Mouse (Mus musculus) forebrain, embryonic 11.5 days (tissue): ENCODE measurements around the gene Pla1a. TPM values are rescaled to one million over a fixed set of nuclear protein-coding genes. Genes with fewer than 3 reads are reported as not detected.

Experiments
- ATAC-seq: fragments of 200-750 bp; cut with Nextera tagmentation; replicated peaks from 2 replicates; pipeline ENCODE4 v1.8.0; 2017; ENCODE audit warnings: moderate TSS enrichment; ENCODE audit not compliant: low FRiP score
- DNase-seq: peaks from one replicate; pipeline ENCODE4 v3.0.0-alpha.2; 2017; ENCODE audit warnings: low spot score
- H3K27ac ChIP-seq: fragments of 300-500 bp; sonication (generic); 2 replicates; pipeline ENCODE4 v1.5.1; 2014; ENCODE audit warnings: low read depth, low read length
- H3K27me3 ChIP-seq: fragments of 300-500 bp; sonication (generic); 2 replicates; pipeline ENCODE4 v1.6.1; 2014; ENCODE audit warnings: mild to moderate bottlenecking, low read length, mixed read lengths; ENCODE audit not compliant: control insufficient read depth, insufficient read depth
- H3K36me3 ChIP-seq: fragments of 300-500 bp; sonication (generic); 2 replicates; pipeline ENCODE4 v1.6.1; 2014; ENCODE audit warnings: mild to moderate bottlenecking, low read length, moderate library complexity, mixed read lengths; ENCODE audit not compliant: control insufficient read depth, insufficient read depth
- H3K4me1 ChIP-seq: fragments of 300-500 bp; sonication (generic); replicated peaks from 2 replicates; pipeline ENCODE4 v1.6.1; 2014; ENCODE audit warnings: low read length, mixed read lengths; ENCODE audit not compliant: control insufficient read depth, insufficient read depth
- H3K4me2 ChIP-seq: fragments of 300-500 bp; sonication (generic); 2 replicates; pipeline ENCODE4 v1.6.1; 2014; ENCODE audit warnings: low read depth, mild to moderate bottlenecking, low read length, moderate library complexity, mixed read lengths; ENCODE audit not compliant: severe bottlenecking
- H3K4me3 ChIP-seq: fragments of 300-500 bp; sonication (generic); 2 replicates; pipeline ENCODE4 v1.5.1; 2014; ENCODE audit warnings: low read depth, low read length
- H3K9ac ChIP-seq: fragments of 300-500 bp; sonication (generic); 2 replicates; pipeline ENCODE4 v1.6.1; 2014; ENCODE audit warnings: low read length
- H3K9me3 ChIP-seq: fragments of 300-500 bp; sonication (generic); 2 replicates; pipeline ENCODE4 v1.6.1; 2016; ENCODE audit warnings: low read length, mixed read lengths; ENCODE audit not compliant: control insufficient read depth
- WGBS: fragments of 180-500 bp; shearing (Covaris S2); extraction: QIAGEN DNeasy Blood & Tissue Kit; methylation state at CpG from one replicate; pipeline ENCODE4 v1.1.7; 2014; 5-methylcytosine and 5-hydroxymethylcytosine counted together
- polyA plus RNA-seq: library from polyadenylated mRNA; unstranded; fragments of >200 nt; fragmentation: Nextera tagmentation; extraction: Ambion mirVana; gene quantifications from 2 replicates; pipeline ENCODE4 v1.2.1, GENCODE M21; 2014

The Pla1a gene
- polyA plus RNA-seq, 1 experiment from 2014 or later: 0.15 TPM

- Histone ChIP-seq H3K36me3 (no peaks in the 10 kb centered on the region), H3K9ac (no peak overlapping the region), H3K4me2 (no peak overlapping the region), H3K9me3 (no peaks in the 10 kb centered on the region), H3K4me3 (no peak overlapping the region), H3K27me3 (no peaks in the 10 kb centered on the region), H3K4me1 (0 out of 2 replicates have a peak, but pooled peaks cover 2% of the 10 kb centered on the region), H3K27ac (no peak overlapping the region)
- ATAC-seq (no peak), DNase-seq (no peak)
- 71% methylated on average over 3 of the region's 3 CpGs for WGBS
Observed at GRCm38 (mm10) chr16:38379493-38379892, 53.5 kb downstream of the Pla1a start.

GRCm38 (mm10) chr16:38379088-38379487 is 53.9 kb downstream of the Pla1a start:
- no peak for DNase-seq
- no peak overlapping the region for H3K4me3 ChIP-seq
- H3K9ac ChIP-seq: no peak overlapping the region
- no peaks in the 10 kb centered on the region for H3K9me3 ChIP-seq
- no peaks in the 10 kb centered on the region for H3K27me3 ChIP-seq
- 0 out of 2 replicates have a peak, but pooled peaks cover 2% of the 10 kb centered on the region for H3K4me1 ChIP-seq
- WGBS: 61% methylated on average over 6 of the region's 6 CpGs
- no peaks in the 10 kb centered on the region for H3K36me3 ChIP-seq
- ATAC-seq: no peak
- H3K4me2 ChIP-seq: no peak overlapping the region
- no peak overlapping the region for H3K27ac ChIP-seq

GRCm38 (mm10) chr16:38378591-38378990 is 54.4 kb downstream of the Pla1a start:
- ATAC-seq: no peak
- no peaks in the 10 kb centered on the region for H3K27me3 ChIP-seq
- H3K27ac ChIP-seq: no peak overlapping the region
- no peak for DNase-seq
- no peak overlapping the region for H3K9ac ChIP-seq
- H3K4me3 ChIP-seq: no peak overlapping the region
- H3K4me1 ChIP-seq: 0 out of 2 replicates have a peak, but pooled peaks cover 2% of the 10 kb centered on the region
- 79% methylated on average over 6 of the region's 6 CpGs for WGBS
- no peaks in the 10 kb centered on the region for H3K9me3 ChIP-seq
- no peak overlapping the region for H3K4me2 ChIP-seq
- no peaks in the 10 kb centered on the region for H3K36me3 ChIP-seq

- no peaks in the 10 kb centered on the region for H3K9me3 ChIP-seq
- H3K9ac ChIP-seq: no peak overlapping the region
- H3K4me2 ChIP-seq: no peak overlapping the region
- H3K27me3 ChIP-seq: no peaks in the 10 kb centered on the region
- DNase-seq (no peak), ATAC-seq (no peak)
- WGBS: 85% methylated on average over 6 of the region's 6 CpGs
- H3K4me3 ChIP-seq: no peak overlapping the region
- no peaks in the 10 kb centered on the region for H3K36me3 ChIP-seq
- 0 out of 2 replicates have a peak, but pooled peaks cover 2% of the 10 kb centered on the region for H3K4me1 ChIP-seq
- no peak overlapping the region for H3K27ac ChIP-seq
Observed at GRCm38 (mm10) chr16:38377546-38377945, 55.4 kb downstream of the Pla1a start.

GRCm38 (mm10) chr16:38376841-38377249 is 56.1 kb downstream of the Pla1a start:
- 0 out of 2 replicates have a peak, but pooled peaks cover 2% of the 10 kb centered on the region for H3K4me1 ChIP-seq
- peak overlapping the region; percentile 51 for H3K9ac ChIP-seq
- H3K36me3 ChIP-seq: no peaks in the 10 kb centered on the region
- no peak overlapping the region for H3K27ac ChIP-seq
- peak; percentile 42; the same call in 1 of the 2 replicates for ATAC-seq
- DNase-seq: no peak
- H3K4me3 ChIP-seq: peak overlapping the region; percentile 14; the same call in 1 of the 2 replicates
- WGBS: 56% methylated on average over 8 of the region's 8 CpGs
- H3K27me3 ChIP-seq: no peaks in the 10 kb centered on the region
- H3K9me3 ChIP-seq: no peaks in the 10 kb centered on the region
- H3K4me2 ChIP-seq: peak overlapping the region; percentile 45; the same call in 1 of the 2 replicates

- 37% methylated on average over 13 of the region's 17 CpGs for WGBS
- Histone ChIP-seq H3K9ac (peak overlapping the region; percentile 51), H3K27ac (no peak overlapping the region), H3K4me2 (peak overlapping the region; percentile 45), H3K9me3 (no peaks in the 10 kb centered on the region), H3K4me3 (peak overlapping the region; percentile 14; the same call in 1 of the 2 replicates), H3K4me1 (0 out of 2 replicates have a peak, but pooled peaks cover 2% of the 10 kb centered on the region), H3K36me3 (no peaks in the 10 kb centered on the region), H3K27me3 (no peaks in the 10 kb centered on the region)
- ATAC-seq: peak; percentile 88
- peak; percentile 75 for DNase-seq
Observed at GRCm38 (mm10) chr16:38376163-38376840, 56.6 kb downstream of the Pla1a start.

GRCm38 (mm10) chr16:38375182-38375581 is 57.8 kb downstream of the Pla1a start:
- H3K4me2 ChIP-seq: no peak overlapping the region
- no peak overlapping the region for H3K27ac ChIP-seq
- no peaks in the 10 kb centered on the region for H3K36me3 ChIP-seq
- H3K9ac ChIP-seq: no peak overlapping the region
- H3K4me1 ChIP-seq: 0 out of 2 replicates have a peak, but pooled peaks cover 2% of the 10 kb centered on the region
- WGBS: 80% methylated on average over 7 of the region's 7 CpGs
- ATAC-seq: no peak
- no peaks in the 10 kb centered on the region for H3K27me3 ChIP-seq
- H3K4me3 ChIP-seq: no peak overlapping the region
- no peaks in the 10 kb centered on the region for H3K9me3 ChIP-seq
- no peak for DNase-seq

GRCm38 (mm10) chr16:38374379-38375140 is 58.4 kb downstream of the Pla1a start:
- Histone ChIP-seq H3K4me1 (0 out of 2 replicates have a peak, but pooled peaks cover 2% of the 10 kb centered on the region), H3K36me3 (no peaks in the 10 kb centered on the region), H3K9me3 (no peaks in the 10 kb centered on the region), H3K9ac (no peak overlapping the region), H3K27me3 (no peaks in the 10 kb centered on the region), H3K27ac (no peak overlapping the region), H3K4me2 (no peak overlapping the region), H3K4me3 (no peak overlapping the region)
- ATAC-seq (no peak), DNase-seq (no peak)
- 85% methylated on average over 10 of the region's 10 CpGs for WGBS
